Mouse (Mus musculus) ES-CJ7 (cell line): ENCODE results near the gene Tor1a.
A peak's percentile ranks its signal among the peaks of the same experiment; 100 is the strongest.
"Not testable (repeated sequence)": the region's sequence is repeated elsewhere in the genome, so short reads cannot be mapped to it uniquely, and the experiment has no call there.

Source experiments
- DNase-seq: peaks from one replicate; pipeline ENCODE4 v3.0.0; 2011; ENCODE audit warnings: low read depth, low spot score

Gene Tor1a

GRCm38 (mm10) chr2:30954797-30955196 lies 12.9 kb downstream of the Tor1a start:
- DNase-seq, result no peak

DNA sequence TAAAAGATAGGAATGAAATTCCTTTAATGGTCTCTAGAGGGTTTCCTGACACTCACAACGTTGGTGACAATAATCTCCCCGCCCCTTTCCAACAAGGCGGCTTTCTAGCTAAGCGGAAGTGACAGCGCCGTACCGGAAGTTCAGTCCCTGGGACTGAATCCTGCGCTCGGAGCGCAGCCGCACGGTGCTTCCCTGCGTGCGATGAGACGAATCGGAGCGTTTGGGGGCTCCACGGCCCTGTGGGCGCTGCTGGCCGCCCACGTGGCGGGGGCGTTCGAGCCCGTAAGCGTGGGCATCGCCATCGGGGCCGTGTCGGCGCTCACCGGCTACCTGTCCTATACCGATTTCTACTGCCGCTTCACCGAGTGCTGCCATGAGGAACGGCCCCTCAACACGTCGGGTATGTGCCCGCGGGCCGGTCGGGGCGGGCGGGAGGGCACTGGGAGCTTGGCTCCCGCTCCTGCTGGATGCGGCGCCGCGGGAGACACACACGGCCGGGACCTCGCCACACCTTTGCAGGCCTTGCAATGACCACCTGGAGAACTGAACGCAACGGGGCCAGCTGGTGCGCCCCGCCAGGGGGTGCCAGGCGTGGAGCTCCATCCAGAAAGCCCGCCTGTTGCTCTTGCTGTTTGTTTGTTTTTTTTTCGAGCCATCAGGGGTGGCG lies 14.8 kb downstream of the Tor1a start, which contains the start of gene Tor1b:
Gene Tor1b (plus strand): TSS at position 136 of the 667 bp plus-strand sequence.
- DNase-seq, result peak; percentile 93

DNA sequence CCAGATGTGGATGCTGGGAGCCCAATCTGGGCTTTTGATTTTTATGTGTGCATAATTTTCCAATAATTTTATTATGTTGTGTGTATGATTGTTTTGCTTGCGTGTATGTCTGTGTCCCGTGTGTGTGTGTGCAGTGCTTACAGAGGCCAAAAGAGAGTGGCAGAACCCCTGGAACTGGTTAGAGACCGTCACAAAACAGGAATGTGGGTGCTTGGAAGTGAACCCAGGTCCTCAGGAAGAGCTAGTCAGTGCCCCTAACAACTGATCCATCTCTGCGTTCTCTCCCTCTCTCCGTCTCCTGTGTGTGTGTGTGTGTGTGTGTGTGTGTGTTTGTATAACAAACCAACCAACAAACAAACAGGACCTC lies 15.3 kb downstream of the Tor1a start:
- no peak for DNase-seq

DNA sequence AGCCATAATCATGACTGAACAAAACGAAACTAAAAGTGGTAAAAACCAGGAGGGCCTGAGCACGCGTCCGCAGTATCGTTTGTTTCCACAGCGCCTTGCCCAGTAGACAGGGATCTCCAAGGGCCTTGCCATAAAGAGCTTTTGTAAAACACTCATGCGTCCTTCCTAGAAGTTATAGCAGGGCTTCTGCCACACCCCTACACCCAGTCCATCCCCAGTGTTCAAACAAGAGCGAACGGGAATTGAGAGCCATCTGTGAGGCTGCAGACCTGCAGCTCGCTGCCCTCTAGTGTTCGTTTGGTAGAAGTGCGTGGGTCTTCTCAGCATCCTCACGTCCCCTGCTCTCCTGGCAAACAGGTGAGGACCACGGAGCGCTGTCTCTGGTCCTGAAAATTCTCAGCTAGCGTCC lies 25.1 kb downstream of the Tor1a start:
- DNase-seq, result peak; percentile 98

DNA sequence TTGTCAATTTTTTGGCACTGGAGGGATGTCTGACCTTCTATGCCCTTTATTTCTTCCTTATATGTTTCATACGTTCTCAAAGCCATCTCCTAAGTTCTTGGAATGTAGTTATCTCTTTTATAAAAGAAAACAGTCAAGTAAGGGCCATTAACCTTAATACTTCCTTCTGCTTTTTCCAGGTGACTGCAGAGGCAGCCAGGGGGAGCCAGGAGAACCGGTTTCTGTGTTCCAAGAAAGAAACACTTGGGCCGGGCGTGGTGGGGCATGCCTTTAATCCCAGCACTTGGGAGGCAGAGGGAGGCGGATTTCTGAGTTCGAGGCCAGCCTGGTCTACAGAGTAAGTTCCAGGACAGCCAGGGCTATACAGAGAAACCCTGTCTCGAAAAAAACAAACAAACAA lies 25.6 kb downstream of the Tor1a start:
- DNase-seq, result not testable (repeated sequence)

- no peak for DNase-seq
Measured at GRCm38 (mm10) chr2:30941586-30941985, 26.1 kb downstream of the Tor1a start.

DNA sequence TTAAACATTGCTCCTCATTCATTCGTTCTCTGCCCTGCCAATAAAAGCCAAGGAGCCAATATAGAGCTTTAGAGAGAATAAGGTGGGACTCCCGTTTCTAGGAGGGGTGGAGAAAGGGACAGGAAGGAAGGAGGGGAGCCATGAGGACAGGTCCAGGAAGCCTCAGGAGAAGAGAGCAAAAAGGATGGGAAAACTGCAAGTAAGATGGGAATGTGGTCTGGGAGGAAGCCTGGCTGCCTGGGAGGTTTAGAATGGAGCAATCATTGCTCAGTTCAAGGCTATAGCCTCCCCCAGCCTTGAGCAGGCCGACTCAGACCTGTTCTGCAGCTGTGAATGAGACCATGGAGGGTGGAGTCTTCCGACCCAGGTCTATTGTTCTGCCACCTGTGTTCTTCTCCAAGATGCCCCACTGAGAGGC lies 29.1 kb downstream of the Tor1a start:
- peak; percentile 93 for DNase-seq

DNA sequence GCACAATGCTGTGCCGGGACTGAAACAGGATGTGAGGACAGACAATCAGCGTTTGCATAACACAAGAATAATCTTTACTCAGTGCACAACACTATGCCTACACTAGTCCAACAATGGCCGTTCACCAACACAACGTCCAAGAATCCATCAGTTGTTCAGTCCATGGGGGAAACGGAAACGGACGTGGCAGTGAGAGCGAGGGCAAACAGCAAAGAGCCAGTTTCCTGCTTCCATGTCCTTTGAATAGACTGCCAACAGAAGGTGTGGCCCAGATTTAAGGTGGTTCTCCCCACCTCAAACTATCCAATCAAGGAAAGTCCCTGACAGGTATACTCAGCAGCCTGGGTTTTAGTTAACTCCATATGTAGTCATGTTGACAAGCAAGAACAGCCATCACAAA lies 30.0 kb downstream of the Tor1a start:
- DNase-seq, result peak; percentile 60

DNA sequence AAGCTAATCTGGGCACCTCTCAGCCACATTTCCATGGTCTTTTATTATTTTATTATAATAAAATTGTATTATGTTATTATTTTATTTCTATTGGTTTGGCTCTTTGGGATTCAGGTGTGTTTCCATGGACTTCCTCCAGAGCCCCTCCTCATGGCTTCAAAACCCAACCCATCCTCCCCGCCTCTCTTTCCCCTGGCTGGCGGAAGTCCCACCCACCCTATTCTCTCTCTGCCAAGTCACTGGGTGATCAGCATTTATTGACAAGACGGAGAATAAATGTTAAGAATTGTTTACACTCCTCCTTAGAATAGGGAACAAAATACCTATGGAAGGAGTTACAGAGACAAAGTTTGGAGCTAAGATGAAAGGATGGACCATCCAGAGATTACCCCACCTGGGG lies 30.9 kb downstream of the Tor1a start:
- peak; percentile 53 for DNase-seq

GRCm38 (mm10) chr2:30933917-30934450 lies 33.7 kb downstream of the Tor1a start:
- DNase-seq, result peak; percentile 92

DNA sequence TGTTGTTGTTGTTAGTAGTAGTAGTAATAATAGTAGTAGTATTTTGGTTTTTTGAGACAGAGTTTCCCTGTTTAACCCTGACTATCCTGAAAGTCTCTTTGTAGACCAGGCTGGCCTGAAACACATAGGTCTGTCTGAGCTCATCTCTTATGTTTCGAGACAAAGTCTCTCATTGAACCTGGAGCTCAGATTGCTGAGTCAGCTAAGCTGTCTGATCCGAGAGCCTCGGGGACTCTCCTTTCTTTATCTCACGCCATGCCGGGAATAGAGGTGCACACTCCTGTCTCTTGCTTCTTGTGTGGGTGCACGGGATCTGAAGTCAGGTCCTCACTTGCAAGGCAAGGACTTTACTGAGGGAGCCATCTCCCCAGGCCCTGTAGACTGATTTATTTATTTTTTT lies 34.7 kb downstream of the Tor1a start:
- no peak for DNase-seq

GRCm38 (mm10) chr2:30931922-30932321 lies 35.8 kb downstream of the Tor1a start:
- peak; percentile 65 for DNase-seq

GRCm38 (mm10) chr2:30930846-30931245 lies 36.9 kb downstream of the Tor1a start:
- DNase-seq, result not testable (repeated sequence)

GRCm38 (mm10) chr2:30929483-30930045 lies 38.2 kb downstream of the Tor1a start, which contains the start of gene Ptges:
Gene Ptges (minus strand): TSS chr2:30929863.
- DNase-seq, result peak; percentile 94

GRCm38 (mm10) chr2:30928893-30929482 lies 38.7 kb downstream of the Tor1a start:
- peak; percentile 78 for DNase-seq

- peak; percentile 88 for DNase-seq
Measured at GRCm38 (mm10) chr2:30927844-30928628, 39.7 kb downstream of the Tor1a start.

DNA sequence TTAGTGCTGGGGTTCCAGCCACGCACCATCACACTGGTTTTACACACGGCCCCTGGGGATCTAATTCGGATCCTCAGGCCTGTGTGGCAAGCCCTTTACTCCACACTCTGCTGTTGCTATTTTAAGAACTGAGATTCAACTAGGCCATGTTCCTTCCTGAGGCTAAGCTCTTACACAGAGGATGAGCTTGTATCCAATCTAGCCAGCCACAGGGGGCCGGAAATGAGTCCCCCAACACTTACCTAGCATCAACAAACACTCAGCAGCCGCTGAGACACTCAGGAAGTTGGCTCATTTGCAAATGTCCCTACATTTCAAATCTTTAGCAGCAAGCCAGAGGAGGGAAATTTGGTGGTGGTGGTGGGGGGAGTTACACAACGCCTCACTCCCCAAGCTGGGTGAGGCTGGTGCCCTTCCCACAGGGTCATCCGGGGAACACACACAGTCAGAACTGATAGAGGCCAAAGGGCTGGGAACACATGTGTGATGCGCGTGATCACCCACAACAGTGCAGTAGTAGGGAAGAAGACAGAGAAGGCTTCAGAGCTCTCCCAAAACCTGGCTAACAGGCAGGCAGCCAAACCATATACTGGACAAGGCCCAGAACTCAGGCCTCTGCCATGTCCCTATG lies 40.5 kb downstream of the Tor1a start:
- peak; percentile 88 for DNase-seq

GRCm38 (mm10) chr2:30926381-30926780 lies 41.4 kb downstream of the Tor1a start:
- no peak for DNase-seq

DNA sequence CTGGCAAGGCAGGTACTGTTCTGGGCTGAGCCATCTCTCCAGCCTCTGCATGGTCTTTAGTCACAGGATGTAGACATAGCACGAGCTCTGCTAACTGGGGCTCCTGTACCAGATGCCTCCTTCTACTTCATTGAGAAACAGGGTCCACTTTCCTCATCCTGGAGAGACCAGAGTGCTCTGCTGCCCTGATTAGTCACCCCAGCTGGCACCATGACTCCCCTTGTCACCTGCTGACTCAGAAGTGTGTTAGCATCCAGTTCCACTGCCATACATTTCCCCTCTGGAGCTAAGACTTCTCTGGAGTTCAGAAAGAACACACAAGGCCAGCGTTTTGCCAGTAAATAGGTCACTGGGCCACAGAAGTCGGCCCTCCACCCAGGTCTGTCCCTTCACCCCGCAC lies 42.6 kb downstream of the Tor1a start:
- DNase-seq, result no peak

GRCm38 (mm10) chr2:30923099-30923498 lies 44.6 kb downstream of the Tor1a start:
- no peak for DNase-seq

- DNase-seq, result no peak
Measured at GRCm38 (mm10) chr2:30920216-30920615, 47.5 kb downstream of the Tor1a start.
